Mouse (Mus musculus) monocyte, adult 5-6 weeks (primary cell): ENCODE data around the gene Nxn. TPM values are rescaled to one million over a fixed set of nuclear protein-coding genes. Genes with fewer than 3 reads are reported as not detected.

Source experiments
- ATAC-seq: fragments of 153-309, 156-312 bp; replicated peaks from 2 replicates; pipeline ENCODE4 v1.8.0; 2017; ENCODE audit warnings: mild to moderate bottlenecking; ENCODE audit not compliant: low TSS enrichment, insufficient number of reproducible peaks, severe bottlenecking, poor library complexity, low FRiP score
- total RNA-seq: library from RNA; stranded (forward); fragments of 200-1000, 200-491, 200-594 nt; gene quantifications from 3 replicates; pipeline ENCODE4 v1.2.3, GENCODE M21; 2017

The Nxn gene
- total RNA-seq, 1 experiment from 2014 or later, result 1.9 TPM

GRCm38 (mm10) chr11:76341884-76342645 lies 56.9 kb downstream of the Nxn start:
- ATAC-seq, result no peak

GRCm38 (mm10) chr11:76341163-76341562 lies 57.8 kb downstream of the Nxn start:
- no peak for ATAC-seq

- no peak for ATAC-seq
These were observed 59.1 kb downstream of the Nxn start for GRCm38 (mm10) chr11:76339830-76340229.

GRCm38 (mm10) chr11:76339141-76339540 lies 59.8 kb downstream of the Nxn start:
- ATAC-seq, result no peak

GRCm38 (mm10) chr11:76338656-76339055 lies 60.3 kb downstream of the Nxn start:
- no peak for ATAC-seq

GRCm38 (mm10) chr11:76337764-76338163 lies 61.2 kb downstream of the Nxn start:
- ATAC-seq, result no peak

GRCm38 (mm10) chr11:76337236-76337635 lies 61.7 kb downstream of the Nxn start:
- ATAC-seq, result no peak

GRCm38 (mm10) chr11:76336224-76336623 lies 62.7 kb downstream of the Nxn start:
- ATAC-seq, result no peak

GRCm38 (mm10) chr11:76334966-76335365 lies 64.0 kb downstream of the Nxn start:
- ATAC-seq, result no peak

GRCm38 (mm10) chr11:76332240-76332639 lies 66.7 kb downstream of the Nxn start:
- no peak for ATAC-seq

- ATAC-seq, result no peak
These were observed 70.2 kb downstream of the Nxn start for GRCm38 (mm10) chr11:76328522-76329290.

GRCm38 (mm10) chr11:76328084-76328483 lies 70.9 kb downstream of the Nxn start:
- ATAC-seq, result no peak

GRCm38 (mm10) chr11:76326672-76327071 lies 72.3 kb downstream of the Nxn start:
- ATAC-seq, result no peak

GRCm38 (mm10) chr11:76326051-76326450 lies 72.9 kb downstream of the Nxn start:
- ATAC-seq, result no peak

- no peak for ATAC-seq
These were observed 74.1 kb downstream of the Nxn start for GRCm38 (mm10) chr11:76324801-76325200.

- ATAC-seq, result no peak
These were observed 74.7 kb downstream of the Nxn start for GRCm38 (mm10) chr11:76324207-76324606.

GRCm38 (mm10) chr11:76322939-76323338 lies 76.0 kb downstream of the Nxn start:
- ATAC-seq, result no peak

GRCm38 (mm10) chr11:76322081-76322480 lies 76.9 kb downstream of the Nxn start:
- ATAC-seq, result no peak

- no peak for ATAC-seq
These were observed 78.5 kb downstream of the Nxn start for GRCm38 (mm10) chr11:76320475-76320874.
